Mouse (Mus musculus) kidney, adult 18-20 months (tissue): ENCODE data around the gene Nat8l.

Source experiments
- DNase-seq: peaks from one replicate; pipeline ENCODE4 v3.0.0; 2021

The Nat8l gene

DNA sequence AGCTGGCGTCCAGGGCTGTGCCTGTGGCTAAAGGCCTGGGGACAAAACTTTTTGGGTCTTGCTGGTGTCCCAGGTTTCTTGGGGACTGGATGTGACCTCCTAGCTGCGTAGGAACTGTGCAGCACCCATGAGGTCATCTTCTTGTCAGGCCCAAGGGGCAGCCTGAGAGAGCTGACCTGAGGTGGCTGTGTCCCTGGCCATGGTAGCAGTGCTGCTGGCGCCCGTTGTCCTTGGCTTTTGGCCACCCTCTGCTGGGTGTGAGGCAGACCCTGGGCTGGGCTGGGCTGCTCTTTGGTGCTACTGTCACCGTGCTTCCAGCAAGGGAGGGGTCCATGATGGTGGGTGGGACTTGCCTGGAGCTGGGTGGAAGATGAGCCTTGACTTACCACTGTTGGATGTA, 8.8 kb downstream of the Nat8l start:
- DNase-seq, result no peak

DNA sequence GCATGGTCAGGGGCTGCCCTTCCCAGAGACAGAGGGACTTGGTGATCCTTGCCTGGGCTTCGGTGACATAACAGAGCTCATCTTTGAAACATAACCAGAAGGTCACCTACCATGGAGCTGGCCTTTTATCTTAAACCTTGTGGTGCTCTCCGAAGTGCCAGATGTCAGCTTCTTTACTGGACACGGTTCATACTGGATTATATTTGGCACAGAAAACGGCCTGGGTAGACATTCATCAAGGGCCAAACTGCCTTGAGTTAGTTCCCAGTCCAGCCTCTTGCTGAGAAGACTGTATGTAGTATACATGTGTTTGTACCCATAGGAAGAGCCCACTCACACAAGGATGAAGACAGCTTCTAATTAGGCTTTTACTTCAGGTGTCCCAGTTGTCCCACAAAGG, 11.0 kb downstream of the Nat8l start:
- no peak for DNase-seq

DNA sequence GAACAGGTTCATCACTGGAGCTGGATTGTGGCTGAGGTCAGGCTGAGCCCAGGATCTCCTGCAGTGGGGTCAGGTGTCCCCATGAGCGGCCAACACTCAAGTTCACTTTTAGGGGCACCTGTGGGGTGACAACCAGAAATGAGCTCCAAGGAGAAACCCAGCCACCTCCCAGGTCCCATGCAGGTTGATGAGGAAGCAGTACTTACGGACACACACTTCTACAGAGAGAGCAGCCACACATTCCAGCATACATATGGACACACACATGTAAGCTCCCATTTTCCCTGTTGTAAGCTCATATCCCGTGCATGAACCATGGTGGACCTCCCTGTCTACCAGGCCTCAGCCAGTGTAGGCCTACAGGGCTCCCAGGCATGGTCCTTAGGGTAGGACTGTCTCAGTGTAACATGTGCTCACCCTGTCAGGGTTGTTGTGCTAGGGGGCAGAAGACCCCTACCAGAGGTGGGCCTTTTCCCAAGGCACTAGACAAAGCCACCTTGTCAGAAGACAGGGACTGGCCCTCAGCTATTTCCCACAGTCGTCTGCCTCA, 11.7 kb downstream of the Nat8l start:
- DNase-seq, result no peak

DNA sequence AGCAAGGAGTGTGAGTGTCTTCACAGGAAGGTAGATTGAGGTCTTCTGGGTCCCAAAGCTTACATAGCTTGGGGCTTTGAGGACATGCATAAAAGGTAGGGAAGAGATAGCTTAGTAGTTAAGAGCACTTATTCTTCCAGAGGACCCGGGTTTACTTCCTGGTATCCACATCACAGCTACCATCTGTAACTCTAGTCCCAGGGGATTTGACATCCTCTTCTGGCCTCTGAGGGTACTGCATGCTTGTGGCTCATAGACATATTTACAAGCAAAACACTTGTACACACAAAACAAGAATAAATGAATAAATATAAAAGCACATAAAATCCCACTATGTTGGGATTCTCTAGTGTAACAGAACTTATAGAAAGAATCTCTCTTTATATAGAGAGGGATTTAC, 18.9 kb downstream of the Nat8l start:
- DNase-seq, result no peak

DNA sequence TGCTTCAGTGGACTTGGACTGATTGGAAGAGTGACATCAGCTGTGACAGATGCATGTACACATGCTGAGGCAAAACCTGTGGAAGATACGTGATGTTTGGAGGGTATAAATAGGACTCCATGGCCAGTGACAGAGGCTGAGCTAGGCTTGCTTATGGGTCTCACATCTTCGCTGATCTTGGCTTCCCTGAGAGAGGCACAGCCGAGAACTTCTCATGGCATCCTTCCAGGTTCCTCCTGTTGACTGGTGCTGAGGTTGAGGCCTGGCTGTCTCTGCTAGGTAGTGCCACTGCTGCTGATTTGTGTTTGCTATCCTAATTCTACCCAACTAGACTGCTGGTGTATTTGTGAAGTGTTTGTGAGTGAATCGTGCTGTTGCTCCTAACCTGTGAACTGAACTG, 23.2 kb downstream of the Nat8l start:
- no peak for DNase-seq

DNA sequence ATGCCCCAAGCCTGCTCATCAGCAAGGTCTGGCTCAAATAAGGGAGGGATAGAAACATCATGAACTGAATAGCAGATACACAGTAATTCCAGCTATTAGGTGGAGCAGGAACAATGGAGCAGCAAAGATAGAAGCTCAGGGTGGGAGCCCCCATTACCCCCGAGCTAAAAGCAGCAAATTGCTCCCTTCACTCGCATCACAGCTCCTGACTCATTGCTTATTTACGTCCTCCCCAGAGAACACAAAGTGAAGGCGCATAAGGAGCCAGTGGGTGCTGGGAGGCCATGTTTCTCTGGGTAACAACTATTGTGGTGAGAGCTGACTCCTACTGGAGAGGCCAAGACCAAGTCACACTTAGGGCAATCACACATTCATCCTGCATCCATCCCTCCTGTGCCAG, 34.3 kb downstream of the Nat8l start:
- no peak for DNase-seq

DNA sequence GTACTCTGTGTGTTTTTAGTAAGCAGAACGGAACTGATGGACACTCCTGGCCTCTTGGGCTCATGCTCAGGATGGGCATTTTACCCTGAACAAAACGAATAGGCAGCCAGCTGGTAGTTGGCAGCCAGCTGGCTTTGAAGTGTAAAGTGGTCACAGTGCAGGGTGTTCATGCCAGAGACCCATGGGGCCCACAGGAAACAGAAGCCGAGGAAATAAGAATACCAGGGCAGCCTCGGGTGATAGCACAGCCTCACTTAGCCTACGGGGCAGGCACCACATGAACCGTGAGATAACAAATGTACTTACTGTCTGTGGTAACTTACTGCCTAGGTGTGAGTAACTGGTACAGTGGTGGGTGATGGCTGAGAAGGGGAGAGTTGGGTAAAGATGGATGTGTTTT, 35.2 kb downstream of the Nat8l start:
- no peak for DNase-seq

DNA sequence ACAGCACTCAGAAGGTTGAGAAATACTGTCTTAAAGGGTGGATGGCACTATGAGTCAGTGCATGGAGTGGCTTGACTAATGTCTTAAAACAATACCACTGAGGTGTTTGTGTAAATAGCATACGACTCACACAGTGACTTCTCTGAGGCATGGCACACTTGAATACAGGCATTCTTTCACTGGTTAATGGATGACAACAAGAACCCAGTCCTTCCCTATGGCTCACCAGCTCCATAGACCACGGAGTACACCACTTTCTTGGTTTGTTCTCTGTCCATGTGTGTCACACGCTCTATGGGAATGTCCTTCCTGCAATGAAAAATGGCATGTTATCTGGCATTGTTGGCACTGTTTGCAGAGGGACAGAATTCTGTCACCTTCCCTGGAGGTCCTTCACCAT, 36.7 kb downstream of the Nat8l start:
- no peak for DNase-seq
